Mouse (Mus musculus) T-helper 2 cell (primary cell): ENCODE data around the gene Slc35e2.
"Not testable (repeated sequence)": the region's sequence is repeated elsewhere in the genome, so short reads cannot be mapped to it uniquely, and the experiment has no call there.

ENCODE experiments used
- in situ Hi-C: fragments of 300-600 bp; cut with MboI, MseI; formaldehyde crosslinking; loops from one replicate; pipeline ENCODE4 v1.15.1; 2025; ENCODE audit warnings: high pct_unique_total_duplicates

Gene Slc35e2

GRCm38 (mm10) chr4:155669598-155670075, 68.4 kb downstream of the Slc35e2 start:
- in situ Hi-C loops = no loop called here

DNA sequence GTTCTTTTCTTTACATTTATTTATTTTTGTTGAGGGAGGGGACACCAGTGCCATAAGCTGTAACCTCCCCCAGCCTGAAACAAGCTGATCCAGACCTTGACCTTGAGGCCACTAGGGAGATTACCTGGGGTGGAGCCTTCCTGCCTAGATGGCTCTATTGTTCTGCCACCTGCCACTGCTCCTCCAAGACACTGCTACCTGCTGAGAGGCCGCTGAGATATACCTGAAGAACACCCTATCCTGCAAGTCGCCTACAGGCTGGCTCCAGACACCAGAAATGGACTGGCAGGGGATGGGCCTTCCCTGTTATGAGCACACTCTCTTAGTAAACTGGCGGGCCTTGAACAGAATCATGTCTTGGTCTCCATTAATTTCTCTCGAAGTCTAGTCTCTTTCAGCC, 69.0 kb downstream of the Slc35e2 start:
- in situ Hi-C loops = not testable (repeated sequence)

DNA sequence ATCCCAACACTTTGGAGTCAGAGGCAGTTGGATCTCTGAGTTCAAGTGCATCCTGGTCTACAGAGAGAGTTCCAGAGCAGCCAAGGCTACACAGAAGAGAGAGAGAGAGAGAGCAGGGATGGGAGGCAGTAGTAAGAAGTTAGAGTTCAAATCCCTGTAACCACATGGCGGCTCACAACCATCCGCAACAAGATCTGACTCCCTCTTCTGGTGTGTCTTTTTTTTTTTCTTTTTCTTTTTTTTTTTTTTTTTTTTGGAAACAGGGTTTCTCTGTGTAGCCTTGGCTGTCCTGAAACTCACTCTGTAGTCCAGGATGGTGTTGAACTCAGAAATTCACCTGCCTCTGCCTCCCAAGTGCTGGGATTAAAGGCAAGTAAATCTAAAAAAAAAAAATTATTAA, 70.9 kb downstream of the Slc35e2 start:
- in situ Hi-C loops = no loop called here
